Mouse (Mus musculus): Measurements from ENCODE around the gene Gprc5a. TPM values are rescaled to one million over a fixed set of nuclear protein-coding genes. Genes with fewer than 3 reads are reported as not detected.

Gprc5a gene
- polyA plus RNA-seq (2011; ENCODE audit: insufficient read depth, insufficient read length, low replicate concordance, missing spikeins), result not detected in 2 replicates

DNA sequence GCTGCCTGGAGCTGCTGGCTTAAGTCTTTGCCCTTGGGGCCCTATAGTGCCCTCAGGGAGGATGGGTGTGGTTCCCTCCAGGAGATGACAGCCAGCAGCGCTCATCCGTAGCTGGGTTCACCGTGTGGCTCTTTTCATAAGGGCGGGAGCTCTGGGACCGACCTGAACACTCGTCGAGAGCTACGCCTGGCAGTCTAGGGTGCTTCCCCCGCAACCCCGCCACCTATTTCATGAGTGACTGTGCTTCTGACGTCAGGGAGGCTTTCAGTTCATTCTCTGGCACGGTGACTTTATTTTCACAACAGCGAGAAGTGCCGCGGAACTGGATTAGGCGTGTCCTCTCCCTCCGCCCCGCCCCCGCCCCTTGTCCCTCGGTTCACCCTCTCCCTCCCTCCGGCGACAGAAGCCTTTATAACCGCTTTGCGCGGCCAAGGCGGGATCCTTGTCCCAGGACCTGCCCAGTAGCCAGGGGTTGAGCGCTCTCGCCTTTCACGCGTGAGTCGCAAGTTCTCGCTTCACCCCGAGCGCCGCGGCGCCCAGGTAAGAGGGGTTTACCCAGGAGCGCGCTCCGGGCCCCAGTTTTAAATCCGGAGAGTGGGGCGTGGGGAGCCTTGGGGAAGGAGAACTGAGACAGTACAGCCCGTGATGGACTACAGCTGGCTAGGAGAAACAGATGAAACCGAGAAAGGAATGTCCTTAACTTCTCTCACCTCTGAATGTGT, at the start of gene Gprc5a:
Gprc5a (plus strand) TSS at position 416 of the 722 bp plus-strand sequence.
- no peak for TF ChIP-seq CTCF (IDR thresholded peaks at IDR 0.05; ENCODE audit: control insufficient read depth, insufficient read depth, low read length)
- 1% methylated on average over 44 of the region's 44 CpGs for WGBS
- Histone ChIP-seq H3K27ac (ENCODE audit: control insufficient read depth, insufficient read depth, low read depth, low read length, poor library complexity) (no peak within 1 kb of the TSS), H3K4me3 (replicated peaks; ENCODE audit: control insufficient read depth, low read depth, low read length) (peak within 1 kb of the TSS; percentile 18), H3K4me1 (ENCODE audit: control insufficient read depth, insufficient read depth, low read length) (no peaks in the 10 kb centered on the region)

DNA sequence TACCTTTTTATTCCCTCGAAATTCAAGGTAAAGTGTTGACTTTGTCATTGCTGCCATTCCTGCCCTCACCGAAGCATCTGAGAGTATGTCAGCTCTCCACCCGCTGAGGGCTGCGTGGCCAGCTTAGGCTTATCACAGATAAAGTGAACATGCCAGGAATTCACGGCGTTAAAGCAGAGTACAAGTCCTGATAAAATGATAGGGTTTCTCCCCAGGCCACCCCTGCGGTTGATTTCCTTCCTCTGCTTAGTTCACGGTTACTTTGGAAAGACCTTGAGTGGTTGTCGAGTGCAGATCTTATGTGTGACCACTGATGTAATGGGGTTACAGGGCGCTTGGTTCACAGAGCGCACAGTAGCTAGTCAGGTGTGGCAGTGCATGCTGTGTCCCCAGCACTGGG, 48.2 kb upstream of the Gprc5a start:
- no peak for TF ChIP-seq CTCF (IDR thresholded peaks at IDR 0.05; ENCODE audit: control insufficient read depth, insufficient read depth, low read length)
- TF ChIP-seq POLR2A (IDR thresholded peaks at IDR 0.05; ENCODE audit: borderline replicate concordance, control insufficient read depth, low read depth, low read length), result no peak
- WGBS, result 68% methylated on average over 11 of the region's 11 CpGs
- Histone ChIP-seq H3K4me1 (ENCODE audit: control insufficient read depth, insufficient read depth, low read length) (peaks cover under 1% of the 10 kb centered on the region), H3K4me3 (replicated peaks; ENCODE audit: control insufficient read depth, low read depth, low read length) (no peak overlapping the region), H3K27ac (ENCODE audit: control insufficient read depth, insufficient read depth, low read depth, low read length, poor library complexity) (no peak overlapping the region)

GRCm38 (mm10) chr6:135019564-135019963, 45.9 kb upstream of the Gprc5a start:
- Histone ChIP-seq H3K27ac (ENCODE audit: control insufficient read depth, insufficient read depth, low read depth, low read length, poor library complexity) (no peak overlapping the region), H3K4me1 (ENCODE audit: control insufficient read depth, insufficient read depth, low read length) (no peaks in the 10 kb centered on the region), H3K4me3 (replicated peaks; ENCODE audit: control insufficient read depth, low read depth, low read length) (no peak overlapping the region)
- WGBS, result 91% methylated on average over 10 of the region's 10 CpGs
- no peak for TF ChIP-seq POLR2A (IDR thresholded peaks at IDR 0.05; ENCODE audit: borderline replicate concordance, control insufficient read depth, low read depth, low read length)
- TF ChIP-seq CTCF (IDR thresholded peaks at IDR 0.05; ENCODE audit: control insufficient read depth, insufficient read depth, low read length), result no peak

- TF ChIP-seq CTCF (IDR thresholded peaks at IDR 0.05; ENCODE audit: control insufficient read depth, insufficient read depth, low read length) (no peak), POLR2A (IDR thresholded peaks at IDR 0.05; ENCODE audit: borderline replicate concordance, control insufficient read depth, low read depth, low read length) (no peak)
- WGBS, result 84% methylated on average over 3 of the region's 3 CpGs
- no peaks in the 10 kb centered on the region for H3K4me1 ChIP-seq (ENCODE audit: control insufficient read depth, insufficient read depth, low read length)
- H3K4me3 ChIP-seq (replicated peaks; ENCODE audit: control insufficient read depth, low read depth, low read length), result no peak overlapping the region
- H3K27ac ChIP-seq (ENCODE audit: control insufficient read depth, insufficient read depth, low read depth, low read length, poor library complexity), result no peak overlapping the region
Observed at GRCm38 (mm10) chr6:135021633-135022032, 43.8 kb upstream of the Gprc5a start.

GRCm38 (mm10) chr6:135023379-135023778, 42.1 kb upstream of the Gprc5a start:
- no peak overlapping the region for H3K4me3 ChIP-seq (replicated peaks; ENCODE audit: control insufficient read depth, low read depth, low read length)

GRCm38 (mm10) chr6:135024781-135025420, 40.5 kb upstream of the Gprc5a start:
- H3K27ac ChIP-seq (ENCODE audit: control insufficient read depth, insufficient read depth, low read depth, low read length, poor library complexity), result no peak overlapping the region
- WGBS, result 84% methylated on average over 1 of the region's 1 CpGs
- no peak for TF ChIP-seq CTCF (IDR thresholded peaks at IDR 0.05; ENCODE audit: control insufficient read depth, insufficient read depth, low read length)
- no peak for TF ChIP-seq POLR2A (IDR thresholded peaks at IDR 0.05; ENCODE audit: borderline replicate concordance, control insufficient read depth, low read depth, low read length)

More at GRCm38 (mm10) chr6:135023379-135023778, 42.1 kb upstream of the Gprc5a start:
- no peak for TF ChIP-seq POLR2A (IDR thresholded peaks at IDR 0.05; ENCODE audit: borderline replicate concordance, control insufficient read depth, low read depth, low read length)
- no peak for TF ChIP-seq CTCF (IDR thresholded peaks at IDR 0.05; ENCODE audit: control insufficient read depth, insufficient read depth, low read length)
- Histone ChIP-seq H3K4me1 (ENCODE audit: control insufficient read depth, insufficient read depth, low read length) (no peaks in the 10 kb centered on the region), H3K27ac (ENCODE audit: control insufficient read depth, insufficient read depth, low read depth, low read length, poor library complexity) (no peak overlapping the region)
- 90% methylated on average over 14 of the region's 14 CpGs for WGBS

GRCm38 (mm10) chr6:135026232-135026631, 39.2 kb upstream of the Gprc5a start:
- Histone ChIP-seq H3K4me3 (replicated peaks; ENCODE audit: control insufficient read depth, low read depth, low read length) (no peak overlapping the region), H3K27ac (ENCODE audit: control insufficient read depth, insufficient read depth, low read depth, low read length, poor library complexity) (no peak overlapping the region), H3K4me1 (ENCODE audit: control insufficient read depth, insufficient read depth, low read length) (no peaks in the 10 kb centered on the region)
- 0% methylated on average over 3 of the region's 3 CpGs for WGBS
- TF ChIP-seq CTCF (IDR thresholded peaks at IDR 0.05; ENCODE audit: control insufficient read depth, insufficient read depth, low read length), result peak; percentile 18; the same call in 1 of the 2 replicates
- no peak for TF ChIP-seq POLR2A (IDR thresholded peaks at IDR 0.05; ENCODE audit: borderline replicate concordance, control insufficient read depth, low read depth, low read length)

More at GRCm38 (mm10) chr6:135024781-135025420, 40.5 kb upstream of the Gprc5a start:
- Histone ChIP-seq H3K4me1 (ENCODE audit: control insufficient read depth, insufficient read depth, low read length) (no peaks in the 10 kb centered on the region), H3K4me3 (replicated peaks; ENCODE audit: control insufficient read depth, low read depth, low read length) (no peak overlapping the region)

- TF ChIP-seq CTCF (IDR thresholded peaks at IDR 0.05; ENCODE audit: control insufficient read depth, insufficient read depth, low read length), result no peak
- TF ChIP-seq POLR2A (IDR thresholded peaks at IDR 0.05; ENCODE audit: borderline replicate concordance, control insufficient read depth, low read depth, low read length), result no peak
- no peak overlapping the region for H3K27ac ChIP-seq (ENCODE audit: control insufficient read depth, insufficient read depth, low read depth, low read length, poor library complexity)
- H3K4me1 ChIP-seq (ENCODE audit: control insufficient read depth, insufficient read depth, low read length), result no peaks in the 10 kb centered on the region
- WGBS, result 82% methylated on average over 2 of the region's 2 CpGs
- no peak overlapping the region for H3K4me3 ChIP-seq (replicated peaks; ENCODE audit: control insufficient read depth, low read depth, low read length)
Observed at GRCm38 (mm10) chr6:135026755-135027154, 38.7 kb upstream of the Gprc5a start.
